Mouse (Mus musculus) CH12.LX (cell line): Measurements from ENCODE around the gene Vamp2. TPM values are rescaled to one million over a fixed set of nuclear protein-coding genes. Genes with fewer than 3 reads are reported as not detected.

Source experiments
- DNase-seq: peaks from one replicate; pipeline ENCODE4 v3.0.0-alpha.2; 2013; ENCODE audit errors: extremely low read depth
- H3K27ac ChIP-seq: 2 replicates; pipeline ENCODE4 v1.5.1; 2012; ENCODE audit warnings: low read depth, mild to moderate bottlenecking, control low read depth, moderate library complexity; ENCODE audit not compliant: insufficient read depth
- H3K27me3 ChIP-seq: replicated peaks from 2 replicates; pipeline ENCODE3; 2012; ENCODE audit warnings: inconsistent platforms
- H3K36me3 ChIP-seq, 2 experiments: replicated peaks in 1 of 2; 2 replicates each; pipeline versions ENCODE3 to v1.6.1; 2012; ENCODE audit warnings: inconsistent platforms in 1 of 2, low read length in 1 of 2, mild to moderate bottlenecking in 1 of 2, mixed read lengths in 1 of 2, moderate library complexity in 1 of 2; ENCODE audit not compliant: control insufficient read depth in 1 of 2, insufficient read depth in 1 of 2
- H3K4me1 ChIP-seq, 2 experiments: 2 replicates each; pipeline ENCODE4 v1.6.1; 2012; ENCODE audit warnings: inconsistent platforms in 1 of 2, moderate library complexity in 1 of 2; ENCODE audit not compliant: insufficient read depth in 2 of 2, control insufficient read depth in 1 of 2
- H3K4me2 ChIP-seq: 2 replicates; pipeline ENCODE4 v1.6.1; 2012; ENCODE audit warnings: low read depth, mild to moderate bottlenecking, control low read depth; ENCODE audit not compliant: poor library complexity, insufficient read depth, severe bottlenecking
- H3K4me3 ChIP-seq, 3 experiments: fragments of 150-350 bp in 1 of 3; sonication (generic) in 1 of 3; replicated peaks in 1 of 3; 2 replicates each; pipeline versions ENCODE3 to v1.5.1; 2011 to 2012; ENCODE audit warnings: low read depth in 2 of 3, low read length in 2 of 3, mild to moderate bottlenecking in 2 of 3, moderate library complexity in 2 of 3, control low read depth in 1 of 3, improper control_type of control experiment in 1 of 3, inconsistent platforms in 1 of 3, mixed read lengths in 1 of 3; ENCODE audit not compliant: poor library complexity in 1 of 3
- H3K79me2 ChIP-seq: replicated peaks from 2 replicates; pipeline ENCODE4 v1.6.1; 2012; ENCODE audit warnings: mild to moderate bottlenecking, moderate library complexity; ENCODE audit not compliant: control insufficient read depth, poor library complexity, insufficient read depth, severe bottlenecking; ENCODE audit errors: extremely low read depth
- H3K9ac ChIP-seq: 2 replicates; pipeline ENCODE4 v1.6.1; 2012; ENCODE audit warnings: low read depth, mild to moderate bottlenecking, control low read depth, moderate library complexity; ENCODE audit not compliant: insufficient read depth
- H3K9me3 ChIP-seq: replicated peaks from 2 replicates; pipeline ENCODE3; 2012; ENCODE audit warnings: low read length, inconsistent platforms, mixed read lengths
- BHLHE40 ChIP-seq: IDR thresholded peaks from 2 replicates; pipeline ENCODE4 v1.6.1; 2011; ENCODE audit warnings: mild to moderate bottlenecking, low read depth, low read length, improper control_type of control experiment
- CHD1 ChIP-seq: IDR thresholded peaks from 2 replicates; pipeline ENCODE4 v1.6.1; 2012; ENCODE audit warnings: low read depth, low read length, improper control_type of control experiment, inconsistent platforms
- HCFC1 ChIP-seq: IDR thresholded peaks from 2 replicates; pipeline ENCODE4 v1.6.1; 2012; ENCODE audit warnings: low read depth, mild to moderate bottlenecking, inconsistent platforms, low read length, improper control_type of control experiment
- JUN ChIP-seq: IDR thresholded peaks from 2 replicates; pipeline ENCODE4 v1.6.1; 2011; ENCODE audit warnings: low read depth, mild to moderate bottlenecking, low read length, improper control_type of control experiment, moderate library complexity; ENCODE audit not compliant: insufficient read depth
- JUND ChIP-seq: conservative IDR thresholded peaks from 2 replicates; pipeline ENCODE4 v1.6.1; 2011; ENCODE audit warnings: low read depth, low read length, improper control_type of control experiment
- MAFK ChIP-seq: IDR thresholded peaks from 2 replicates; pipeline ENCODE4 v1.6.1; 2011; ENCODE audit warnings: low read length, improper control_type of control experiment; ENCODE audit not compliant: insufficient replicate concordance
- MAX ChIP-seq: IDR thresholded peaks from 2 replicates; pipeline ENCODE4 v1.6.1; 2011; ENCODE audit warnings: low read length, improper control_type of control experiment
- MAZ ChIP-seq: IDR thresholded peaks from 2 replicates; pipeline ENCODE4 v1.6.1; 2012; ENCODE audit warnings: low read depth, mild to moderate bottlenecking, inconsistent platforms, low read length, improper control_type of control experiment, moderate library complexity
- MXI1 ChIP-seq: IDR thresholded peaks from 2 replicates; pipeline ENCODE4 v1.6.1; 2011; ENCODE audit warnings: mild to moderate bottlenecking, low read depth, low read length, improper control_type of control experiment
- POLR2A ChIP-seq: IDR thresholded peaks from 2 replicates; pipeline ENCODE4 v1.6.1; 2011; ENCODE audit warnings: low read depth, mild to moderate bottlenecking, improper control_type of control experiment, low read length
- RAD21 ChIP-seq: IDR thresholded peaks from 2 replicates; pipeline ENCODE4 v1.6.1; 2011; ENCODE audit warnings: low read depth, mild to moderate bottlenecking, low read length, improper control_type of control experiment, moderate library complexity
- RCOR1 ChIP-seq: conservative IDR thresholded peaks from 2 replicates; pipeline ENCODE4 v1.6.1; 2012; ENCODE audit warnings: low read depth, mild to moderate bottlenecking, inconsistent platforms, low read length, improper control_type of control experiment
- SMC3 ChIP-seq: IDR thresholded peaks from 2 replicates; pipeline ENCODE4 v1.6.1; 2011; ENCODE audit warnings: low read depth, low read length, improper control_type of control experiment
- UBTF ChIP-seq: IDR thresholded peaks from 2 replicates; pipeline ENCODE4 v1.6.1; 2012; ENCODE audit warnings: low read depth, mild to moderate bottlenecking, inconsistent platforms, low read length, improper control_type of control experiment, moderate library complexity
- USF1 ChIP-seq: IDR thresholded peaks from 2 replicates; pipeline ENCODE4 v1.6.1; 2014; ENCODE audit warnings: low read depth, mild to moderate bottlenecking, inconsistent platforms, low read length, improper control_type of control experiment
- USF2 ChIP-seq: conservative IDR thresholded peaks from 2 replicates; pipeline ENCODE4 v1.6.1; 2011; ENCODE audit warnings: low read depth, low read length, improper control_type of control experiment
- ZMIZ1 ChIP-seq: IDR thresholded peaks from 2 replicates; pipeline ENCODE4 v1.6.1; 2012; ENCODE audit warnings: low read depth, mild to moderate bottlenecking, inconsistent platforms, low read length, improper control_type of control experiment
- ZNF384 ChIP-seq: IDR thresholded peaks from 2 replicates; pipeline ENCODE4 v1.6.1; 2012; ENCODE audit warnings: low read depth, low read length, improper control_type of control experiment, inconsistent platforms
- dilution Hi-C: fragments of 300-500 bp; cut with MboI; formaldehyde crosslinking; loops from 2 replicates; pipeline ENCODE4 v1.14.3; 2020; ENCODE audit warnings: low sequenced_read_pairs; ENCODE audit not compliant: extremely low pct_unique_long_range_greater_than_20kb, extremely low pct_ligation_motif_present
- in situ Hi-C: fragments of 300-500 bp; cut with MboI; formaldehyde crosslinking; loops from 3 replicates; pipeline ENCODE4 v1.14.3; 2019; ENCODE audit warnings: low sequenced_read_pairs, low pct_ligation_motif_present, low pct_unique_long_range_greater_than_20kb, mixed read lengths
- polyA plus RNA-seq: library from polyadenylated mRNA; unstranded; fragments of >175 nt; gene quantifications from 2 replicates; pipeline ENCODE4 v1.2.1, GENCODE M21; 2012; ENCODE audit warnings: low read depth; ENCODE audit not compliant: insufficient read length
- total RNA-seq, 2 experiments: library from RNA; depleted of rRNA; stranded (reverse); fragments of 300-350 nt in 1 of 2; fragments of >200 nt in 1 of 2; gene quantifications; 2 replicates each; pipeline ENCODE4 v1.2.3; 2012 to 2014

Gene Vamp2
- total and polyA plus RNA-seq, 3 experiments: 1.3 to 26.0 (median 8.2) TPM

- DNase-seq: peak; percentile 66
- dilution Hi-C loops: no loop called here
These were observed 7.4 kb downstream of the Vamp2 start for GRCm38 (mm10) chr11:69095511-69096231.

GRCm38 (mm10) chr11:69096360-69096986 lies 8.2 kb downstream of the Vamp2 start:
- peak overlapping the region; percentile 5; the same call in 1 of the 2 replicates for H3K27ac ChIP-seq
- dilution Hi-C loops: no loop called here

More at GRCm38 (mm10) chr11:69095511-69096231, 7.4 kb downstream of the Vamp2 start:
- Histone ChIP-seq H3K27ac (peak overlapping the region; percentile 62), H3K36me3 (peaks cover 12 to 25% of the 10 kb centered on the region in 2 experiments), H3K4me2 (peak overlapping the region; percentile 93), H3K9me3 (no peaks in the 10 kb centered on the region), H3K79me2 (peaks cover 19% of the 10 kb centered on the region), H3K9ac (peak overlapping the region; percentile 54), H3K4me1 (peaks cover 16 to 67% of the 10 kb centered on the region in 2 experiments), H3K4me3 (peak overlapping the region; percentile 50 to 89 (median 66)), H3K27me3 (peaks cover 6% of the 10 kb centered on the region)
- in situ Hi-C loops: loop anchor here (25.0 kb wide), 1 partner anchor 917 kb away; the partner anchor contains the start of genes Acadvl, Dlg4 and Dvl2
- TF ChIP-seq MXI1 (peak; percentile 83), ZNF384 (no peak), MAX (peak; percentile 63), MAFK (no peak), BHLHE40 (peak; percentile 57), ZMIZ1 (no peak; the same call in 1 of the 2 replicates), MAZ (no peak), JUN (no peak)

More at GRCm38 (mm10) chr11:69096360-69096986, 8.2 kb downstream of the Vamp2 start:
- H3K9me3 ChIP-seq: no peaks in the 10 kb centered on the region
- TF ChIP-seq CHD1 (peak; percentile 30; the same call in 1 of the 2 replicates), RAD21 (no peak), POLR2A (no peak), SMC3 (no peak), UBTF (no peak), USF1 (no peak), USF2 (no peak), RCOR1 (no peak), ZNF384 (peak; percentile 65), HCFC1 (0 out of 2 replicates have a peak, but pooled peaks have one; percentile 7), JUND (no peak)
- H3K9ac ChIP-seq: peak overlapping the region; percentile 54
- H3K4me1 ChIP-seq: peaks cover 21 to 66% of the 10 kb centered on the region in 2 experiments
- no peak for DNase-seq
- H3K4me3 ChIP-seq: peak overlapping the region; percentile 50 to 89 (median 66)
- in situ Hi-C loops: loop anchor here (25.0 kb wide), 1 partner anchor 916 kb away; the partner anchor contains the start of genes Acadvl, Dlg4 and Dvl2
- peaks cover 16 to 25% of the 10 kb centered on the region in 2 experiments for H3K36me3 ChIP-seq
- peaks cover 6% of the 10 kb centered on the region for H3K27me3 ChIP-seq
- H3K4me2 ChIP-seq: peak overlapping the region; percentile 93
- peaks cover 20% of the 10 kb centered on the region for H3K79me2 ChIP-seq
